Mouse (Mus musculus) mouse embryonic stem cell (cell line): ENCODE results near the gene Rack1.

Experiments
- in situ Hi-C, 2 experiments: fragments of 300-500 bp; cut with MboI; formaldehyde crosslinking; loops; 1 replicate in 1 of 2; 3 replicates in 1 of 2; pipeline ENCODE4 v1.14.3; 2019 to 2020; ENCODE audit warnings: low sequenced_read_pairs in 2 of 2, low pct_unique_long_range_greater_than_20kb in 1 of 2, mixed read lengths in 1 of 2; ENCODE audit not compliant: unreplicated experiment in 1 of 2

The Rack1 gene

DNA sequence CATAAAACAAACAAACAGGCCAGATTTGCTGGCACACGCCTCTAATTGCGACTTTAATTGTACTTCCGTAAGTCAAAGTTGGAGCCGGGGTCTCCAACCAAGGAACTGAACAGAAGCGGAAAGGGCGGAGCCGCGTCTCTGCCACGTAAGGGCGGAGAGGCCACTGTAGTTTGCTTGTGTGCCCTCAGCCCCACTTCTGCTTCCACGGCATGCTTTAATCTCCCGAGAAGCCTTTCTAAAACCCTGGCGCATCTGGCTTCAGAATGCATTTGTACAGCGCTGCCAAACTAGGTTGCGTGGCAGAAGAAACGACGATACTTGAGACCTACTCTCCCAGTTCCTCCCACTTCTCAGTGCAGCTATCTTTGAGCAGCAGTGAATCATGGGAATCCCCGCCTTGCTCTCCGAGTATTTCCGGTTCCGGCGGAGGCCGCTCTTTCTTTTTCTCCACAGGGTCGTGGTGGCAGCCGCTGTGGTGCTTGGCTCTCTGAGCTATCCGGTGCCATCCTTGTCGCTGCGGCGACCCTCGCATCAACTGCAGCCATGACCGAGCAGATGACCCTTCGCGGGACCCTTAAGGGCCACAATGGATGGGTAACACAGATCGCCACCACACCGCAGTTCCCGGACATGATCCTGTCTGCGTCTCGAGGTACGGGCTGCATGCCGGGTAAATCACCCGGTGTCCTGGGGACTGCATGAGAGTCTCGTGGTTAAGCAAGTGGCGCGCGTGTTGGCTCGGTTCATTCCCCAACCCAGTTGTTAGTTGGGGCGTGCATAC, at the start of gene Rack1:
Gene Rack1 (plus strand): TSS at position 412 of the 781 bp plus-strand sequence.
- in situ Hi-C loops: no loop called here

DNA sequence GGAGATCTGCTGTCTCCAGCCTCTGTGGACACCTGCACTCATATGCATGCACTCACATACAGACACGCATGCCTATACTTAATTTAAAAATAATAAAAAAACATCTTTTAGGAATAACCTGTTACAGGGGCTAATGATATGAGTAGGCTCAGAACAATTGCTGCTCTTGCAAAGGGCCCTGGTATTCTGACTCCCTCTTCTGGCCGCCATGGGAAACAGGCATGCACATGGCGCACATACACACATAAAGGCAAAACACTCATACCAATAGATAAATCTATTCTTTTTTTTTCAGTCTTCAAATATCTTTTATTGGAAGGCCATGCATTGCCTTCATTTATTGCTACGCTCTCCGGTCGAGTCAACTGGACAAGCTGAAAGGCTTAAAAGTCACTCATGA, 49.7 kb upstream of the Rack1 start:
- in situ Hi-C loops: loop anchor here in 1 of 2 experiments (25.0 kb wide), 1 partner anchor 563 kb away; no protein-coding TSS in a partner anchor

DNA sequence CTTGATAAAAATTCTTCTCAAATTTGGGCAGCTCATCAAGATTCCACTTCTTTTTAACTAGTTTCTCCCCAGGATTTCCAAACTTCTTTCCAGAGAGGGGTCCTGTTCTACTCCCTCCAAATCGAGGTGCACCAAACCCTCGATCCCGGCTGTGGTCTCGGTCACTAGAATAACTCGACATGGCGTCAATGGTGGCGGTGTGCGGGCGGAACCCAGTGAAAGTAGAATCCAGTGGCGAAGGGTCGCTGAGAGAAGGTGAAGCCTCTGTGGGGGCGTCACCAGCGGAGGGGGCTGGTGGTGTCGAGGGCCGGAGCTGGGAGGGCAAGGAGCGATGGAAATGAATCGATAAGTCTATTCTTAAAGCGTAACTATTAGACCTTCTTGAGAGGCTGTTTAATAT, 46.6 kb upstream of the Rack1 start:
- in situ Hi-C loops: loop anchor here in 1 of 2 experiments (25.0 kb wide), 1 partner anchor 566 kb away; no protein-coding TSS in a partner anchor

GRCm38 (mm10) chr11:48759021-48759420, 41.1 kb upstream of the Rack1 start:
- in situ Hi-C loops: loop anchor here in 1 of 2 experiments (25.0 kb wide), 1 partner anchor 572 kb away; no protein-coding TSS in a partner anchor

GRCm38 (mm10) chr11:48764119-48764518, 36.0 kb upstream of the Rack1 start:
- in situ Hi-C loops: loop anchor here in 1 of 2 experiments (25.0 kb wide), 1 partner anchor 577 kb away; no protein-coding TSS in a partner anchor

- in situ Hi-C loops: loop anchor here in 1 of 2 experiments (25.0 kb wide), 1 partner anchor 580 kb away; no protein-coding TSS in a partner anchor
These were observed 32.8 kb upstream of the Rack1 start for GRCm38 (mm10) chr11:48767195-48767876.

DNA sequence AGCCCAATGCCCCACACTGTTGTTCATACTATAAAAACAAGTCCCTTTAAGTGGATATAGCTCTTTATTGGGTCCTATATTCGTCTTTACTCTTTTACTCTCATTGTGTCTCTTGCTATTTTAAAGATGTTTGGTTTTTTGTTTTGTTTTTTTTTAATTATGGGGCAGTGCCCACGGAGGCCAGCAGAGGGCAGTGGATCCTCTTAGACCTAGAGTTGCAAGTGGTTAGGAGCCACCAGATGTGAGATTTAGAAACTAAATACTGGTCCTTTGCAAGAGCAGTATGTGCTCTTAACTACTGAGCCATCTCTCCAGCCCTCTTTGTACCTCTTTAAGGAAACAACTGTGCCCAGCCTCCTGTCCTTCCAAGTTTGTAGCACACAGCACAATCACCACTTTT, 28.4 kb upstream of the Rack1 start:
- in situ Hi-C loops: loop anchor here (10.0 to 25.0 kb wide), 2 partner anchors 177 to 584 kb away; no protein-coding TSS in a partner anchor

DNA sequence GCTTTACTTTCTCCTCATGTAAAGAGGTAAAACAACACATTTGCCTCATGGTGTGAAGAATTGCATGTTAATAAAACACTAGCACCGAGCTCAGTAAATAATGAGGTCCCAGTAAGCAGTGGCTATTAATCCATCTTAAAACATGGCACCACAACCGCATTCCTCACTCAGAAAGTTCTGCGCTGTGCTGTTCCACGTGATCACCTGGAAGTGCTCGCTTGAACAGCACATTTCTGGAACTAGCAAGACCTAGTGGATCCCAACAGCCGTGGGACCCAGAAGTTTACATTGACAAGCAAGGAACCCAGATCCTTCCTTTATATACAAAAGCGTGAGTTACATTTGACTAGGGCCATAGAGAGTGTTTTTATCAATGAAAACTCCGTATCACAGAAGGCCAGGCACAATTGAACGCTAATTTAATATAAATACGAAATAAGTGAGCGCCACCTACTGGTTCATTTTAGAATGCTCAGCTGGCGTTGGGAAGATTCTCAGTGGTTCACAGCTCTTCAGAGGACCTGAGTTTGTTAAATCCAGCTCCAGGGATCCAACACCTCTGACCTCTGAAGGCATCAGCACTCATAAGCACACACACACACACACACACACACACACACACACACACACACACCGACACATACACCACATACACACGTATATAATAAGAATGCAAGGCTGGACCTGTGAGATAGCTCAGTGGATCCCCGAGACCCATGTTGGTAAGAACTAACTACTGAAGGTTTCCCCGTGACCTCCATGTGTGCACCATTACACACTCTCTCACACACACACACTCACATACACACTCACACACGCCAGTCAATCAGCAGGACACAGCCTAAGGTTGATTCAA, 25.5 kb upstream of the Rack1 start:
- in situ Hi-C loops: loop anchor here (10.0 to 25.0 kb wide), 2 partner anchors 180 to 587 kb away; no protein-coding TSS in a partner anchor

DNA sequence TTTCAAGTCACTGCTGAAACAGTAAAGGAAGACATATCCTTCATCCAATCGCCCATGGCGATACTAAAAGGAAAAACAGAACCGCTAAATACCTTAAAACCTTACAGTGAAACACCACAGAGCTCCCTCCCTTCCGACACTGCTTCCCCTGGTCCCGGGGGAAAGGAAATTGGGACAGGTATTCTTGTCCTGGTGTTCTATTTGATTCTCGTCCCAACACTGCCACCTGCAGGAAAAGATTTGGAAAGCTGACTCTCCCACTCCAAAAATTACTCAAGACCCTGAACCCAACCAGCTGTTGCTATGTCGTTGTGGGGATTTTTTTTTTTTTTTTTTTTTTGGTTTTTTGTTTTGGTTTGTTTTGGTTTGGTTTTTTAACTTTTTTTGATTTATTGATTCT, 24.6 kb upstream of the Rack1 start:
- in situ Hi-C loops: loop anchor here in 1 of 2 experiments (10.0 kb wide), 1 partner anchor 181 kb away; no protein-coding TSS in a partner anchor

- in situ Hi-C loops: loop anchor here in 1 of 2 experiments (10.0 kb wide), 1 partner anchor 182 kb away; no protein-coding TSS in a partner anchor
These were observed 23.5 kb upstream of the Rack1 start for GRCm38 (mm10) chr11:48776664-48777063.

- in situ Hi-C loops: loop anchor here in 1 of 2 experiments (10.0 kb wide), 1 partner anchor 183 kb away; no protein-coding TSS in a partner anchor
These were observed 22.8 kb upstream of the Rack1 start for GRCm38 (mm10) chr11:48777303-48777702.

DNA sequence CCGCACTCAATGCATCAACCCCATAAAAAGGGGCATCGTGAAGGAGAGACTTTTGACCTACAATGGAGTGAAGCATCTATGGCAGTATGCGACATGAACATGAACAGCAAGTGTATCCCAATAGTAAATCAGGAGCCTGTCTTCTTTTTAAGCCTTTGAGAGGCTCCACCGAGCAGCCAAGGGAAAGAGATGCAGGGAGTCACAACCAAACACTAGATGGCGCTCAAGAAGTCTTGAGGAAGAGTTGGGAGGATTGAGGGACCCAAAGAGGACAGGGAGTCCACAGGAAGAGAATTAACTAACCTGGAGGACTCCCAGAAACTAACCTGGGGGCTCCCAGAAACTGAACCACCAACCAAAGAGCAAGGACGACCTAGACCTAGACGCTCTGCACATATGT, 20.7 kb upstream of the Rack1 start:
- in situ Hi-C loops: loop anchor here in 1 of 2 experiments (10.0 kb wide), 1 partner anchor 185 kb away; no protein-coding TSS in a partner anchor

DNA sequence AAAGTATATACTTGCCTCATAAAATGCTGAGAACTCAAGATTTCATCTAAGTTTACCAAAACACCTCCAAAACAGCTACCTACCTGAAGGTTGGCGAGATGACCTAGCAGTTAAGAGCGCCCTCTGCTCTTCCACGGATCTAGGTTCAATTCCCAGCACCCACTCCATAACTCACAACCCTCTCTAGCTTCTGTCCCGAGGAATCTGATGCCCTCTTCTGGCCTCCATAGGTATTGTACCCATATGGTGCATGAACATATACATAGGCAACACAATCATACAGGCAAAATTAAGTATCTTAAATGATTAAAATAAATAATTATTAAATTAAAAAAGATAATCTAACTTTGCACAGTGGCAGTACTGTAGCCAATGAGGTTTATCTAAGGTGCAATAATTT, 17.9 kb upstream of the Rack1 start:
- in situ Hi-C loops: loop anchor here in 1 of 2 experiments (10.0 kb wide), 1 partner anchor 313 kb away; no protein-coding TSS in a partner anchor

DNA sequence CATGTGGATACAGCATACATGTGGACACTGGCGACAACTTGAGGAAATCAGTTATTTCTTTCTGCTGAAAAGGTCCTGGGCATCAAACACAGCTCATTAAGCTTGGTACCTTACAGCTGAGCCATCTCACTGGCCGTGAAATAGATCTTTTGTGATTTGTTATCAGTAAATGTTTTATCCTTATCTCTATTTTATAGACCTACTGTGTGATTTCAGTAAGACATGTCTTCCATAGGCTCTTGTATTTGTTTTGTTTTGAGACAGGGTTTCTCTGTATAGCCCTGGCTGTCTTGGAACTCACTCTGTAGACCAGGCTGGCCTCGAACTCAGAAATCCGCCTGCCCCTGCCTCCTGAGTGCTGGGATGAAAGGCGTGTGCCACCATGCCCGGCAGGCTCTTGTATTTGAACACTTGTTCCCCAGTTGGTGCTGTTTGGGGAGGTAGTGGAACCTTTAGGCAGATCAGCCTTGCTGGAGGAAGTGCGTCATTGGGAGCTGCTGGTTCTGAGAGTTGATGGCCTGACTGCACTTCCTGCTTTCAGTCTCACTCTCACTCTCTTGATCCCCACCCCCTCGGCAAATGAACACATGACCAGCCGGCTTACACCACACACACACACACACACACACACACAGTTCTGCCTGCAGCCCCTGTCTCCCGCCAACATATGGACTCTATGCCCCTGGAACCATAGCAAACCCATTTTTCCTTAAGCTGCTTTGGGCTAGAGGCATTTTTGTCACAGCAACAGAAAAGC, 12.5 kb upstream of the Rack1 start:
- in situ Hi-C loops: loop anchor here (5.0 to 10.0 kb wide), 3 partner anchors 65 to 307 kb away; no protein-coding TSS in a partner anchor

GRCm38 (mm10) chr11:48788311-48789089, 11.6 kb upstream of the Rack1 start:
- in situ Hi-C loops: loop anchor here (5.0 to 10.0 kb wide), 3 partner anchors 64 to 306 kb away; no protein-coding TSS in a partner anchor

- in situ Hi-C loops: loop anchor here (5.0 to 10.0 kb wide), 3 partner anchors 63 to 306 kb away; no protein-coding TSS in a partner anchor
These were observed 10.9 kb upstream of the Rack1 start for GRCm38 (mm10) chr11:48789215-48789614.
